Mouse (Mus musculus) kidney, embryonic 14.5 days (tissue): ENCODE measurements around the gene Eif2ak2. TPM values are rescaled to one million over a fixed set of nuclear protein-coding genes. Genes with fewer than 3 reads are reported as not detected.

Experiments
- ATAC-seq: fragments of 200-750 bp; cut with Nextera tagmentation; 2 replicates; pipeline ENCODE4 v1.8.0; 2017; ENCODE audit warnings: moderate number of reproducible peaks, mild to moderate bottlenecking, moderate TSS enrichment, moderate library complexity; ENCODE audit not compliant: low FRiP score, low TSS enrichment
- H3K27ac ChIP-seq: fragments of 300-500 bp; sonication (generic); 2 replicates; pipeline ENCODE4 v1.5.1; 2014; ENCODE audit warnings: low read depth, mild to moderate bottlenecking, low read length, moderate library complexity, mixed read lengths
- H3K27me3 ChIP-seq: fragments of 300-500 bp; sonication (generic); 2 replicates; pipeline ENCODE4 v1.6.1; 2014; ENCODE audit warnings: mild to moderate bottlenecking, low read length; ENCODE audit not compliant: control insufficient read depth, insufficient read depth
- H3K36me3 ChIP-seq: fragments of 300-500 bp; sonication (generic); 2 replicates; pipeline ENCODE4 v1.6.1; 2014; ENCODE audit warnings: low read length, mixed read lengths; ENCODE audit not compliant: control insufficient read depth, insufficient read depth
- H3K4me1 ChIP-seq: fragments of 300-500 bp; sonication (generic); 2 replicates; pipeline ENCODE4 v1.6.1; 2014; ENCODE audit warnings: low read length, mixed read lengths; ENCODE audit not compliant: control insufficient read depth, insufficient read depth
- H3K4me2 ChIP-seq: fragments of 300-500 bp; sonication (generic); replicated peaks from 2 replicates; pipeline ENCODE4 v1.6.1; 2014; ENCODE audit warnings: low read depth, mild to moderate bottlenecking, low read length
- H3K4me3 ChIP-seq: fragments of 300-500 bp; sonication (generic); 2 replicates; pipeline ENCODE4 v1.5.1; 2014; ENCODE audit warnings: mild to moderate bottlenecking, low read length
- H3K9ac ChIP-seq: fragments of 300-500 bp; sonication (generic); 2 replicates; pipeline ENCODE4 v1.6.1; 2014; ENCODE audit warnings: low read depth, mild to moderate bottlenecking, low read length, moderate library complexity
- H3K9me3 ChIP-seq: fragments of 300-500 bp; sonication (generic); 2 replicates; pipeline ENCODE4 v1.6.1; 2016; ENCODE audit warnings: low read length; ENCODE audit not compliant: control insufficient read depth
- WGBS: fragments of 180-500 bp; shearing (Covaris S2); extraction: QIAGEN DNeasy Blood & Tissue Kit; methylation state at CpG from one replicate; pipeline ENCODE4 v1.1.7; 2014; 5-methylcytosine and 5-hydroxymethylcytosine counted together
- polyA plus RNA-seq: library from polyadenylated mRNA; unstranded; fragments of >200 nt; fragmentation: Nextera tagmentation; extraction: Ambion mirVana; gene quantifications from 2 replicates; pipeline ENCODE4 v1.2.1, GENCODE M21; 2014

Gene Eif2ak2
- polyA plus RNA-seq, 1 experiment from 2014 or later = 14.6 TPM

GRCm38 (mm10) chr17:78873886-78874285 is 8.5 kb downstream of the Eif2ak2 start:
- Histone ChIP-seq H3K4me3 (no peak overlapping the region), H3K9me3 (no peaks in the 10 kb centered on the region), H3K27ac (no peak overlapping the region), H3K4me1 (no peaks in the 10 kb centered on the region), H3K27me3 (no peaks in the 10 kb centered on the region), H3K9ac (no peak overlapping the region), H3K36me3 (peaks cover 15% of the 10 kb centered on the region; the same call in 1 of the 2 replicates), H3K4me2 (no peak overlapping the region)
- no peak for ATAC-seq
- 94% methylated on average over 6 of the region's 6 CpGs for WGBS

DNA sequence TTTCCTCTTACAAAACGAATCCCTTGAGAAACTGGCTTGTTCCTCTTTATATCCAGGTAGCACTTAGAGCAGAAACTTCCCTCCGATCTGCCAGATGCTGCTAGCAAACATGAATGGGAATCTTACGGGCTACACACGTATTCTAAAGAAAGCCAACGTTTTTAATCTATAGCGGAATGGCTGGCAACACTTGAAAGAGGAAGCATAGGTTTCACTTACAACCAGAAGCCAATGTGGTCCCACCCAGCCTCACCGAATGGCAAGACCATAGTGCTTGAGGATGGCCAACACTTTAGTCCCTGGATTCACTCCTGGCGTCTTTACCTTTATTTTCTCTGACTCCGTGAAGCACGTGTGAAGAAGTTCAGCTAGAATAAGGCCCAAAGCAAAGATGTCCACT is 26.1 kb downstream of the Eif2ak2 start:
- no peak for ATAC-seq
- Histone ChIP-seq H3K9me3 (no peaks in the 10 kb centered on the region), H3K4me3 (no peak overlapping the region), H3K27me3 (no peaks in the 10 kb centered on the region), H3K27ac (no peak overlapping the region), H3K9ac (no peak overlapping the region), H3K36me3 (peaks cover 6% of the 10 kb centered on the region; the same call in 1 of the 2 replicates), H3K4me1 (no peaks in the 10 kb centered on the region), H3K4me2 (no peak overlapping the region)
- WGBS = 90% methylated on average over 10 of the region's 10 CpGs

GRCm38 (mm10) chr17:78842271-78842928 is 40.0 kb downstream of the Eif2ak2 start:
- no peak for ATAC-seq
- WGBS = 86% methylated on average over 7 of the region's 7 CpGs
- H3K36me3 ChIP-seq = peaks cover 66% of the 10 kb centered on the region

DNA sequence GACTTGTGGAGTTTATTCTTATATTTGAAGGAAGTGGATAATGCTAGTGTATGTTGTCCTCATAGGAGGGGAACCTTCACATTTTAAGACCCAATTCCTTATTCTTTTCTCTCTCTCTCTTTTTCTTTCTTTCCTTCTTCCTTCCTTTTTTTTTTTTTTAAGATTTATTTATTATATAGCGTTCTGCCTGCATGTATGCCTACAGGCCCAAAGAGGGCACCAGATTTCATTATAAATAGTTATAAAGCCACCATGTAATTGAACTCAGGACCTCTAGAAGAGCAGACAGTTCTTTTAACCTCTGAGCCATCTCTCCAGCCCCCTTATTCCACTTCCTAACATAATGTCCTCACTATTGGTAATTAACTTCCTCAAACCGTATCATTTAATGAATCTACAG is 46.3 kb downstream of the Eif2ak2 start:
- 33% methylated on average over 2 of the region's 2 CpGs for WGBS
- peak overlapping the region; percentile 78 for H3K4me2 ChIP-seq
- no peaks in the 10 kb centered on the region for H3K4me1 ChIP-seq
- no peaks in the 10 kb centered on the region for H3K27me3 ChIP-seq
- H3K36me3 ChIP-seq = peaks cover 20% of the 10 kb centered on the region; the same call in 1 of the 2 replicates
- no peak for ATAC-seq
- H3K4me3 ChIP-seq = peak overlapping the region; percentile 84
- H3K27ac ChIP-seq = peak overlapping the region; percentile 55; the same call in 1 of the 2 replicates
- peak overlapping the region; percentile 58 for H3K9ac ChIP-seq
- H3K9me3 ChIP-seq = no peaks in the 10 kb centered on the region

More at GRCm38 (mm10) chr17:78842271-78842928, 40.0 kb downstream of the Eif2ak2 start:
- H3K27me3 ChIP-seq = no peaks in the 10 kb centered on the region
- H3K9ac ChIP-seq = no peak overlapping the region
- no peaks in the 10 kb centered on the region for H3K9me3 ChIP-seq
- no peak overlapping the region for H3K4me2 ChIP-seq
- H3K27ac ChIP-seq = no peak overlapping the region
- no peaks in the 10 kb centered on the region for H3K4me1 ChIP-seq
- H3K4me3 ChIP-seq = no peak overlapping the region

- Histone ChIP-seq H3K36me3 (peaks cover 20% of the 10 kb centered on the region; the same call in 1 of the 2 replicates), H3K4me3 (peak within 1 kb of the TSS; percentile 84), H3K4me1 (no peaks in the 10 kb centered on the region), H3K27ac (peak within 1 kb of the TSS; percentile 55; the same call in 1 of the 2 replicates), H3K4me2 (peak within 1 kb of the TSS; percentile 78), H3K27me3 (no peaks in the 10 kb centered on the region), H3K9ac (peak within 1 kb of the TSS; percentile 71), H3K9me3 (no peaks in the 10 kb centered on the region)
- peak; percentile 99 for ATAC-seq
- under 1% methylated on average over 80 of the region's 81 CpGs for WGBS
These were observed 47.2 kb downstream of the Eif2ak2 start, which contains the start of the genes Heatr5b and Gpatch11 for GRCm38 (mm10) chr17:78834856-78835835. Gene Heatr5b (minus strand): TSS chr17:78835364. Gene Gpatch11 (plus strand): TSS chr17:78835567.

GRCm38 (mm10) chr17:78824346-78824745 is 58.0 kb downstream of the Eif2ak2 start:
- WGBS = 80% methylated on average over 13 of the region's 13 CpGs
- H3K4me3 ChIP-seq = no peak overlapping the region
- no peak overlapping the region for H3K9ac ChIP-seq
- ATAC-seq = no peak
- H3K27me3 ChIP-seq = no peaks in the 10 kb centered on the region
- no peaks in the 10 kb centered on the region for H3K9me3 ChIP-seq
- no peak overlapping the region for H3K27ac ChIP-seq
- peaks cover 44% of the 10 kb centered on the region for H3K36me3 ChIP-seq
- H3K4me2 ChIP-seq = no peak overlapping the region
- no peaks in the 10 kb centered on the region for H3K4me1 ChIP-seq

DNA sequence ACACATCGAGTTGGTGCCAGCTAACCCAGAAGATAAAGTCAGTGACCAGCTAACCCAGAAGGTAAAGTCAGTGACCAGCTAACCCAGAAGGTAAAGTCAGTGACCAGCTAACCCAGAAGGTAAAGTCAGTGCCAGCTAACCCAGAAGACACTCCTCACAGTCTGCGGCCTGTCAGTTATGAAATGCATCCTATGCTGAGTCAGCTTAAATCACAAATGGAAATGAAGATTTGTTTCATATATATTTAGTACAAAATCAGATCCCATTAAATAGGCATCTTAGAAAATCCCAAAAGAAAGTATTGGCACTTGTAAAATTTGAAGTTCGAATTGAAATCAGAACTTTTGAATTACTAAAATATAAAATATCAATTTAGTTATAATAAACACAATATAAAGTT is 72.8 kb downstream of the Eif2ak2 start:
- peaks cover 29% of the 10 kb centered on the region for H3K36me3 ChIP-seq
- WGBS = 97% methylated on average over 3 of the region's 3 CpGs
- no peaks in the 10 kb centered on the region for H3K9me3 ChIP-seq
- H3K4me3 ChIP-seq = no peak overlapping the region
- no peak overlapping the region for H3K4me2 ChIP-seq
- no peak overlapping the region for H3K27ac ChIP-seq
- no peaks in the 10 kb centered on the region for H3K4me1 ChIP-seq
- ATAC-seq = no peak
- H3K9ac ChIP-seq = no peak overlapping the region
- no peaks in the 10 kb centered on the region for H3K27me3 ChIP-seq

DNA sequence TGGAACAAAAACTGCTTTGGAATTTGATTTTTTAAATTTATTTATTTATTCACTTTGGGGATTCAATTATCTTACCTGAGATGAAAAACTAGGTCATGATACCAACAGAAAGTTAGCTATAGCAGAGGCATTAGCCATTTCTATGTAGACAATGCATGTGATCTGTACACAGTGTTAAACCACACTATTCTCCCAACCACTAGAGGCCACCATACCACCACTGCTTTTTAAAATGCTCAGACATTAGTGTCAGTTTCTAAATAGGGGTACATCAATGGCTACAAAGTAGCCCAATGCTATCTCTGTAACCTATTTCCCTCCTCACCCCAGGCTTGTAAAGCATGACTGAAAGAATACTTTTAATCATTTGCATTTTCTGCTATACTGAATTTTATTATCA is 73.4 kb downstream of the Eif2ak2 start:
- no peak overlapping the region for H3K9ac ChIP-seq
- H3K27ac ChIP-seq = no peak overlapping the region
- H3K4me2 ChIP-seq = no peak overlapping the region
- H3K27me3 ChIP-seq = no peaks in the 10 kb centered on the region
- H3K36me3 ChIP-seq = peaks cover 32% of the 10 kb centered on the region
- no peaks in the 10 kb centered on the region for H3K9me3 ChIP-seq
- H3K4me3 ChIP-seq = no peak overlapping the region
- no peak for ATAC-seq
- no peaks in the 10 kb centered on the region for H3K4me1 ChIP-seq
